Mouse (Mus musculus) 416B (cell line): ENCODE results near the gene Gm42791.

Experiments
- DNase-seq: peaks from one replicate; pipeline ENCODE4 v3.0.0; 2011; ENCODE audit warnings: low read depth

Gm42791 gene

GRCm38 (mm10) chr5:148994706-148995414 lies at the start of gene Gm42791:
TSS of gene Gm42791 (minus strand) at chr5:148995147.
- DNase-seq: no peak

GRCm38 (mm10) chr5:149044067-149044466 lies 49.1 kb upstream of the Gm42791 start:
- no peak for DNase-seq

- DNase-seq: no peak
Observed at GRCm38 (mm10) chr5:149043240-149043639, 48.3 kb upstream of the Gm42791 start.

- peak; percentile 66 for DNase-seq
Observed at GRCm38 (mm10) chr5:149039825-149040224, 44.9 kb upstream of the Gm42791 start.

GRCm38 (mm10) chr5:149037729-149038128 lies 42.8 kb upstream of the Gm42791 start:
- DNase-seq: no peak

GRCm38 (mm10) chr5:149036920-149037319 lies 42.0 kb upstream of the Gm42791 start:
- no peak for DNase-seq

GRCm38 (mm10) chr5:149032438-149032837 lies 37.5 kb upstream of the Gm42791 start:
- no peak for DNase-seq

GRCm38 (mm10) chr5:149031199-149031750 lies 36.3 kb upstream of the Gm42791 start:
- DNase-seq: peak; percentile 89

GRCm38 (mm10) chr5:149030103-149030502 lies 35.2 kb upstream of the Gm42791 start:
- DNase-seq: peak; percentile 59

- DNase-seq: no peak
Observed at GRCm38 (mm10) chr5:149028394-149028793, 33.4 kb upstream of the Gm42791 start.

GRCm38 (mm10) chr5:149027389-149027788 lies 32.4 kb upstream of the Gm42791 start:
- no peak for DNase-seq

GRCm38 (mm10) chr5:149021120-149021519 lies 26.2 kb upstream of the Gm42791 start:
- DNase-seq: no peak

GRCm38 (mm10) chr5:149020681-149021062 lies 25.7 kb upstream of the Gm42791 start:
- DNase-seq: no peak

- DNase-seq: no peak
Observed at GRCm38 (mm10) chr5:149020059-149020680, 25.2 kb upstream of the Gm42791 start.

GRCm38 (mm10) chr5:149017666-149018415 lies 22.9 kb upstream of the Gm42791 start:
- peak; percentile 79 for DNase-seq

- DNase-seq: no peak
Observed at GRCm38 (mm10) chr5:149017181-149017580, 22.2 kb upstream of the Gm42791 start.

GRCm38 (mm10) chr5:149016261-149016660 lies 21.3 kb upstream of the Gm42791 start:
- DNase-seq: no peak

- peak; percentile 73 for DNase-seq
Observed at GRCm38 (mm10) chr5:149015335-149016201, 20.6 kb upstream of the Gm42791 start.

GRCm38 (mm10) chr5:149014600-149015268 lies 19.8 kb upstream of the Gm42791 start:
- DNase-seq: no peak

- DNase-seq: no peak
Observed at GRCm38 (mm10) chr5:149013817-149014508, 19.0 kb upstream of the Gm42791 start.
